Mouse (Mus musculus) G1E (cell line): Measurements from ENCODE around the gene Rflnb. TPM values are rescaled to one million over a fixed set of nuclear protein-coding genes. Genes with fewer than 3 reads are reported as not detected.

Source experiments
- ATAC-seq: 2 replicates; pipeline ENCODE4 v1.8.0; 2016; ENCODE audit warnings: mild to moderate bottlenecking; ENCODE audit not compliant: insufficient number of reproducible peaks, poor library complexity, low FRiP score, severe bottlenecking; ENCODE audit errors: extremely low read depth
- DNase-seq: peaks from one replicate; pipeline ENCODE4 v3.0.0; 2012; ENCODE audit warnings: low spot score
- H3K27me3 ChIP-seq: 2 replicates; pipeline ENCODE4 v1.6.1; 2012; ENCODE audit warnings: mild to moderate bottlenecking, low read length, inconsistent platforms; ENCODE audit not compliant: insufficient read depth
- H3K36me3 ChIP-seq: replicated peaks from 2 replicates; pipeline ENCODE3; 2012; ENCODE audit warnings: mild to moderate bottlenecking, inconsistent platforms
- H3K4me1 ChIP-seq: 2 replicates; pipeline ENCODE4 v1.6.1; 2012; ENCODE audit warnings: low read depth, low read length, inconsistent platforms, mixed read lengths; ENCODE audit not compliant: insufficient read depth
- H3K4me3 ChIP-seq: 2 replicates; pipeline ENCODE4 v1.5.1; 2012; ENCODE audit warnings: low read depth, mild to moderate bottlenecking, inconsistent platforms, low read length, moderate library complexity, mixed read lengths
- H3K9me3 ChIP-seq: replicated peaks from 2 replicates; pipeline ENCODE4 v1.6.1; 2012; ENCODE audit warnings: inconsistent platforms
- CTCF ChIP-seq: IDR thresholded peaks from 2 replicates; pipeline ENCODE4 v1.5.1; 2012; ENCODE audit warnings: low read depth, low read length, inconsistent platforms, mixed read lengths
- GATA1 ChIP-seq: IDR thresholded peaks from 2 replicates; pipeline ENCODE4 v1.6.1; 2012; ENCODE audit warnings: borderline replicate concordance, low read length, inconsistent platforms, mixed read lengths
- GATA2 ChIP-seq: IDR thresholded peaks from 2 replicates; pipeline ENCODE4 v1.6.1; 2012; ENCODE audit warnings: low read depth, low read length, inconsistent platforms, borderline replicate concordance
- POLR2AphosphoS5 ChIP-seq: IDR thresholded peaks from 2 replicates; pipeline ENCODE4 v1.6.1; 2012; ENCODE audit warnings: low read depth, low read length, inconsistent platforms; ENCODE audit not compliant: insufficient replicate concordance
- TAL1 ChIP-seq: conservative IDR thresholded peaks from 2 replicates; pipeline ENCODE4 v1.6.1; 2012; ENCODE audit warnings: low read depth, low read length, inconsistent platforms, mixed read lengths
- polyA plus RNA-seq: library from polyadenylated mRNA; stranded (reverse); fragments of >175 nt; gene quantifications from 2 replicates; pipeline ENCODE4 v1.2.3, GENCODE M21; 2012
- total RNA-seq, 2 experiments: library from RNA; stranded (forward) in 1 of 2; stranded (reverse) in 1 of 2; fragments of 200-1000 nt in 1 of 2; fragments of >200 nt in 1 of 2; fragmentation: Nextera tagmentation in 1 of 2; gene quantifications; 2 replicates each; pipeline ENCODE4 v1.2.3; 2014 to 2017

The Rflnb gene
- total and polyA plus RNA-seq, 3 experiments: 0.05 to 0.08 TPM; not detected in 1

DNA sequence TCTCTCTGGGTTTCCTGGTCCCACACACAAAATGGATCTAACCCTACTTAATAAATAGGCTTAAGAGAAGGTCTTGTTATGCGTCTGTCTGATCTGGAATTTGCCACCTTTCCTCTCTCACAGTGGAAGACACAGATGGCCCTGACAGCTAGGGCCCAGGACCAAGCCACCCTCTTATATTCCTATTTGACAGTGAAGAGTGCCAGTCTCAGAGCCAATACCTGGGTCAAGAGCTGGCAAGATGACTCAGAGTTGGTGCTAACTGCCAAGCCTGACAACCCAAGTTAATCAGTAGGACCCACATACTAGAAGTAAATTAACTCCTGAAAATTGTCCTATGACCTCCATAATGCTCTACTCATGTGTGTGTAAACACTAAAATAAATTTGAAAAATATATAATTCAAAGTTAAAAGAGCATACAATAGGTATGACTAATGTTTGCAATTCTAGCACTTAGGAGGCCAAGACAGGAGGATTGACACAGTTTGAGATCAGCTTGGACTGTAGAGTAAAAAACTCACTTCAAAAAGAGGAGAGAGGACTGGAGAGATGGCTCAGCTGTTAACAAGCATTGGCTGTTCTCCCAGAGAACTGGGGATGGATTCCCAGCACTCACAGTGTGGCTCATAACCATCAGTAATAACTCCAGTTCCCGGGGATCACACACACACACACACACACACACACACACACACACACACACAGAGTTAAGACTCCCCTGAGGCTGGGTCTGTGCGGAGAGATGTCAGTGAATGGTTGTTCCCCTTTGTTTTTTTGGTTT is 11.9 kb upstream of the Rflnb start:
- H3K9me3 ChIP-seq: no peaks in the 10 kb centered on the region
- no peak for TF ChIP-seq TAL1
- TF ChIP-seq CTCF: no peak
- no peak for TF ChIP-seq GATA2
- no peak for TF ChIP-seq GATA1
- TF ChIP-seq POLR2AphosphoS5: no peak
- no peaks in the 10 kb centered on the region for H3K4me1 ChIP-seq
- H3K36me3 ChIP-seq: no peaks in the 10 kb centered on the region
- no peak overlapping the region for H3K4me3 ChIP-seq
- DNase-seq (no peak), ATAC-seq (no peak)
- H3K27me3 ChIP-seq: peaks cover 21% of the 10 kb centered on the region

DNA sequence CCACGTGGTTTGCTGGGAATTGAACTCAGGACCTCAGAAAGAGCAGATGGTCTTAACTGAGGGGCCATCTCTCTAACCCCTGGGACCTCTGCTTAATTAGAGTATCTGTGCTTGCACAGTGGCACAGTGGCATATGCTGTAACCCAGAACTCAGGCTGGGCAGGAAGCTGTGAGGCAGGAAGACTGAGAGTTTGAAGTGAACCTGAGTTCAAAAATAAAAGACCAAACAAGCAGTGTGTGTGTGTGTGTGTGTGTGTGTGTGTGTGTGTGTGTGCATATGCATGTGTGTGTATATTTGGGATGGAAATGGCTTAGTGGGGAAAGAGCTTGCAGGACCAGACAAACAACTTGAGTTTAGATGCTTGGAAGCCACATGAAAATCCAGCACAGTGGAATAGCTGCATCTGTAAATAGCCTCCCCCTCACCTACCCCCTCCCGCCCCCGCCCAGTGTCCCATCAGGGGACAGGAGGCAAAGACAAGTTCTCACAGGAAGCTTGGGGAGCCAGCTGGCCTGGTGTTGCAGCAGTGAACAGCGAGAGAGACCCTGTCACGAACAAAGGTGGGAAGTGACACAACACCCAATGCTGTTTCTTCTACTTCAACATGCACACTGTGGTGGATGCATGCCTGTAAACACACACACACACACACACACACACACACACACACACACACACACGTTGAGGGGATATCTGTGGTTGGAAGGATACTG is 10.2 kb upstream of the Rflnb start:
- no peaks in the 10 kb centered on the region for H3K36me3 ChIP-seq
- ATAC-seq: no peak
- peaks cover 26% of the 10 kb centered on the region for H3K27me3 ChIP-seq
- no peak overlapping the region for H3K4me3 ChIP-seq
- no peak for TF ChIP-seq GATA1
- TF ChIP-seq GATA2: no peak
- no peak for TF ChIP-seq TAL1
- TF ChIP-seq POLR2AphosphoS5: no peak
- no peak for TF ChIP-seq CTCF
- H3K4me1 ChIP-seq: no peaks in the 10 kb centered on the region
- DNase-seq: no peak
- H3K9me3 ChIP-seq: no peaks in the 10 kb centered on the region

DNA sequence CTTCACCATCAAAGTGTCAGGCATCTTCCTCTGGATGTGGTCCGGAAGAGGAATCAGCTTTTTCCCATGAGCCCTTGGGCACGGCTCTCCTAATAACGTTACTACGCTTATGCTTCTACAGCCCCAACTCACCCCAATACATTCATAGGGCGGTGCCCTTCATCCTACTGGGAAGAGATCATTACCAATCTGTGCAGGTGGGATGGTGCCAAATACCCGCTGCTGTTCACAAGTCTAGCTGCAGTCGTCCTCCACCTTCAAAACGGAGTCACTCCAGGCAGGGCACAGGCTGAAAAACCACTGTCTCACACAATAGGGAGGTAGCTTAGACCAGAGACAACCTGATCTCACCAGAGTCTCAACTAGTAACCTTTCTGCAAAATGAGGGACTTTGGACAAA is 7.6 kb upstream of the Rflnb start:
- Histone ChIP-seq H3K9me3 (no peaks in the 10 kb centered on the region), H3K27me3 (peaks cover 30% of the 10 kb centered on the region), H3K36me3 (no peaks in the 10 kb centered on the region), H3K4me3 (no peak overlapping the region), H3K4me1 (no peaks in the 10 kb centered on the region)
- no peak for ATAC-seq
- TF ChIP-seq POLR2AphosphoS5 (no peak), GATA1 (no peak), CTCF (no peak), TAL1 (no peak), GATA2 (no peak)
- no peak for DNase-seq

DNA sequence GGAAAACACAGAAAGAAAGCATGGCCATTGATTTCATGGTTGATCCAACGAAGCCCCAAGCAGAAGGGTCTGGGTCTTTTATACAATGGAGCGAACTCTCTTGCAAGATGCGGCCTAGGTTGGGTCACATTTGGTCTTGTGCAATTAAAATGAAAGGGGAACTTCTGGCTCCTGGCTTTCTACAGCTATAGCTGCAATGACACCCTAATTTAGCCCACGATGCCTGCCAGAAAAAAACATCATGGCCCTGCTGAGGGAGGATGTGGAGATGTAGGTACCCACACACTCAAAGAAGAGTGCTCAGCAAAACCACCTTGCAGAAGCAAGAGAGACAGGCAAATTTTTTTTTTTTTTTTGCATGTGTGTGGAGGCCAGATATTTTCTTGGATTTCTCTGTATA is 6.3 kb upstream of the Rflnb start:
- Histone ChIP-seq H3K4me1 (no peaks in the 10 kb centered on the region), H3K27me3 (peaks cover 39% of the 10 kb centered on the region), H3K4me3 (no peak overlapping the region), H3K9me3 (no peaks in the 10 kb centered on the region), H3K36me3 (no peaks in the 10 kb centered on the region)
- TF ChIP-seq CTCF (no peak), TAL1 (no peak), POLR2AphosphoS5 (no peak), GATA2 (no peak)
- no peak for ATAC-seq
- no peak for DNase-seq

DNA sequence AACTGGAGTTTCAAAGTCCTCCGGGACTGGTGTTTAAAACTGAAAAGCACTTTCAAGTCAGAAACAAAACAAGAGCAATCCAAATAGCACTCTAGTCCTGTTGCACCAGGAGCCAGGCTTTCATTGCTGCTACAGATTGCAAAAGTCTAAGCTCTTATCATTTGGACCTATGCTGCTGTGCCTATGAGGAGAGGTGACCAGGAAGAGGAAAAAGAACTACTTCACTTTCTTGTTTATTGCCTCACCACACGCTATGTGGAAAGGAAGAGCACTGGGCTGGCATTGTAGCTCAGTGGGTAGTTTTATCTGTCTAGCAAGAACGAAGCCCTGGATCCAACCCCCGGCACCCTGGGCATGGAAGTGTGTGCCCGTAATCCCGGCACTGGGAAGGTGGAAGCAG is 5.8 kb upstream of the Rflnb start:
- Histone ChIP-seq H3K4me3 (no peak overlapping the region), H3K4me1 (no peaks in the 10 kb centered on the region), H3K36me3 (no peaks in the 10 kb centered on the region), H3K9me3 (no peaks in the 10 kb centered on the region), H3K27me3 (peaks cover 39% of the 10 kb centered on the region)
- TF ChIP-seq TAL1: no peak
- no peak for TF ChIP-seq CTCF
- no peak for TF ChIP-seq GATA1
- TF ChIP-seq GATA2: no peak
- TF ChIP-seq POLR2AphosphoS5: no peak
- ATAC-seq (no peak), DNase-seq (no peak)

DNA sequence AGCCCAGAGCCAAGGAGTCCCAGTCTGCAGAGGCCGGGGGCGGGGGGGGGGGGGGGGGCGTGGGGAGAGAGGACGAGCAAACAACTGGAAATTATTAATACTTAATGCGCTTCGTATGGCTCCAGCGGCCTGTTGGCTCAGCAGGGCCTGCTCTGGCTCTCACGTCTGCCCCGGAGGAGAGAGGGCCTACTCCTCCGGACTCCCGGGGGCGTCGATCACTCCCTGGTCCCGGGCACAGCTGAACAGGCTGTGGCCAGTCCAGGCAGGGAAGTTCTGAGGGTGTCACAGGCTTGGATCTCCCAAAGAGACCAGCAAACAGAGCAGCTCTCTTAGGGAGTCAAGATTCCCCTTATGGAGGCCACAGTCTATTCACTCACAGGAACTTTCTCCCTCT is 487 bp upstream of the Rflnb start:
- peak overlapping the region; percentile 65; the same call in 1 of the 2 replicates for H3K4me3 ChIP-seq
- DNase-seq (no peak), ATAC-seq (no peak)
- TF ChIP-seq GATA2: no peak
- no peak for TF ChIP-seq TAL1
- no peak for TF ChIP-seq GATA1
- no peak for TF ChIP-seq CTCF
- peaks cover 8% of the 10 kb centered on the region; the same call in 1 of the 2 replicates for H3K4me1 ChIP-seq
- H3K9me3 ChIP-seq: no peaks in the 10 kb centered on the region
- H3K36me3 ChIP-seq: no peaks in the 10 kb centered on the region
- H3K27me3 ChIP-seq: peaks cover 55% of the 10 kb centered on the region
